Mouse (Mus musculus): ENCODE results near the gene Sh3kbp1.

Sh3kbp1 gene

GRCm38 (mm10) chrX:159913489-159913888 lies 286.4 kb downstream of the Sh3kbp1 start:
- no peak for DNase-seq (ENCODE audit: low spot score in 2 of 2)

- no peak for DNase-seq (ENCODE audit: low spot score in 2 of 2)
Observed at GRCm38 (mm10) chrX:159915125-159915524, 288.1 kb downstream of the Sh3kbp1 start.

- no peak for DNase-seq (ENCODE audit: low spot score in 2 of 2)
Observed at GRCm38 (mm10) chrX:159924759-159925158, 297.7 kb downstream of the Sh3kbp1 start.

- DNase-seq (ENCODE audit: low spot score in 2 of 2) = no peak
Observed at GRCm38 (mm10) chrX:159928165-159928564, 301.1 kb downstream of the Sh3kbp1 start.

GRCm38 (mm10) chrX:159928834-159929233 lies 301.8 kb downstream of the Sh3kbp1 start:
- no peak for DNase-seq (ENCODE audit: low spot score in 2 of 2)

- no peak for DNase-seq (ENCODE audit: low spot score in 2 of 2)
Observed at GRCm38 (mm10) chrX:159932027-159932426, 305.0 kb downstream of the Sh3kbp1 start.

GRCm38 (mm10) chrX:159942569-159942968 lies 315.5 kb downstream of the Sh3kbp1 start:
- DNase-seq (ENCODE audit: low spot score in 2 of 2) = no peak

GRCm38 (mm10) chrX:159943586-159943985 lies 316.5 kb downstream of the Sh3kbp1 start:
- DNase-seq (ENCODE audit: low spot score in 2 of 2) = no peak

- no peak for DNase-seq (ENCODE audit: low spot score in 2 of 2)
Observed at GRCm38 (mm10) chrX:159953546-159954429, 326.7 kb downstream of the Sh3kbp1 start.

- no peak for DNase-seq (ENCODE audit: low spot score in 2 of 2)
Observed at GRCm38 (mm10) chrX:159954430-159954779, 327.3 kb downstream of the Sh3kbp1 start.

GRCm38 (mm10) chrX:159955433-159955832 lies 328.4 kb downstream of the Sh3kbp1 start:
- DNase-seq (ENCODE audit: low spot score in 2 of 2) = no peak

- no peak for DNase-seq (ENCODE audit: low spot score in 2 of 2)
Observed at GRCm38 (mm10) chrX:159961385-159961784, 334.3 kb downstream of the Sh3kbp1 start.

GRCm38 (mm10) chrX:159963273-159963672 lies 336.2 kb downstream of the Sh3kbp1 start:
- peak; percentile 16 to 27 for DNase-seq (ENCODE audit: low spot score in 2 of 2)

GRCm38 (mm10) chrX:159963925-159964324 lies 336.9 kb downstream of the Sh3kbp1 start:
- peak in 1 of 2 experiments; percentile 16 for DNase-seq (ENCODE audit: low spot score in 2 of 2)

- DNase-seq (ENCODE audit: low spot score in 2 of 2) = no peak
Observed at GRCm38 (mm10) chrX:159969025-159969424, 342.0 kb downstream of the Sh3kbp1 start.

- DNase-seq (ENCODE audit: low spot score in 2 of 2) = no peak
Observed at GRCm38 (mm10) chrX:159971091-159971779, 344.2 kb downstream of the Sh3kbp1 start.

GRCm38 (mm10) chrX:159973730-159974129 lies 346.7 kb downstream of the Sh3kbp1 start:
- no peak for DNase-seq (ENCODE audit: low spot score in 2 of 2)

- no peak for DNase-seq (ENCODE audit: low spot score in 2 of 2)
Observed at GRCm38 (mm10) chrX:159976243-159976642, 349.2 kb downstream of the Sh3kbp1 start.

- DNase-seq (ENCODE audit: low spot score in 2 of 2) = peak; percentile 7 to 33
Observed at GRCm38 (mm10) chrX:159988002-159988960, 361.2 kb downstream of the Sh3kbp1 start, which contains the start of gene Map3k15. Gene Map3k15, plus strand, starts transcription at chrX:159988433.

- no peak for DNase-seq (ENCODE audit: low spot score in 2 of 2)
Observed at GRCm38 (mm10) chrX:159995808-159996207, 368.7 kb downstream of the Sh3kbp1 start.
